Mouse (Mus musculus) forebrain, embryonic 16.5 days (tissue): ENCODE results near the gene Exosc7. TPM values are rescaled to one million over a fixed set of nuclear protein-coding genes. Genes with fewer than 3 reads are reported as not detected.

Experiments
- ATAC-seq: fragments of 200-750 bp; cut with Nextera tagmentation; 2 replicates; pipeline ENCODE4 v1.8.0; 2017; ENCODE audit warnings: mild to moderate bottlenecking, moderate library complexity
- H3K27ac ChIP-seq: fragments of 300-500 bp; sonication (generic); 2 replicates; pipeline ENCODE4 v1.5.1; 2014; ENCODE audit warnings: low read length, control low read depth
- H3K27me3 ChIP-seq: fragments of 300-500 bp; sonication (generic); replicated peaks from 2 replicates; pipeline ENCODE4 v1.6.1; 2014; ENCODE audit warnings: low read length; ENCODE audit not compliant: control insufficient read depth, insufficient read depth
- H3K36me3 ChIP-seq: fragments of 300-500 bp; sonication (generic); 2 replicates; pipeline ENCODE4 v1.6.1; 2014; ENCODE audit not compliant: control insufficient read depth, insufficient read depth
- H3K4me1 ChIP-seq: fragments of 300-500 bp; sonication (generic); replicated peaks from 2 replicates; pipeline ENCODE4 v1.6.1; 2014; ENCODE audit warnings: low read length; ENCODE audit not compliant: control insufficient read depth, insufficient read depth
- H3K4me2 ChIP-seq: fragments of 300-500 bp; sonication (generic); 2 replicates; pipeline ENCODE4 v1.6.1; 2014; ENCODE audit warnings: mild to moderate bottlenecking, low read length, control low read depth
- H3K4me3 ChIP-seq: fragments of 300-500 bp; sonication (generic); replicated peaks from 2 replicates; pipeline ENCODE4 v1.5.1; 2014; ENCODE audit warnings: mild to moderate bottlenecking, low read length, control low read depth
- H3K9ac ChIP-seq: fragments of 300-500 bp; sonication (generic); replicated peaks from 2 replicates; pipeline ENCODE4 v1.6.1; 2014; ENCODE audit warnings: low read depth, low read length, control low read depth
- H3K9me3 ChIP-seq: fragments of 300-500 bp; sonication (generic); 2 replicates; pipeline ENCODE4 v1.6.1; 2016; ENCODE audit warnings: low read length; ENCODE audit not compliant: control insufficient read depth
- WGBS: fragments of 180-500 bp; shearing (Covaris S2); extraction: QIAGEN DNeasy Blood & Tissue Kit; methylation state at CpG from one replicate; pipeline ENCODE4 v1.1.7; 2014; 5-methylcytosine and 5-hydroxymethylcytosine counted together
- polyA plus RNA-seq: library from polyadenylated mRNA; unstranded; fragments of >200 nt; fragmentation: Nextera tagmentation; extraction: Ambion mirVana; gene quantifications from 2 replicates; pipeline ENCODE4 v1.2.1, GENCODE M21; 2015

The Exosc7 gene
- polyA plus RNA-seq, 1 experiment from 2014 or later = 95.7 TPM

- H3K9ac ChIP-seq = no peak overlapping the region
- H3K4me1 ChIP-seq = no peaks in the 10 kb centered on the region
- H3K36me3 ChIP-seq = no peaks in the 10 kb centered on the region
- no peaks in the 10 kb centered on the region for H3K9me3 ChIP-seq
- WGBS = 13% methylated on average over 4 of the region's 4 CpGs
- ATAC-seq = no peak
- H3K27me3 ChIP-seq = no peaks in the 10 kb centered on the region
- H3K4me3 ChIP-seq = no peak overlapping the region
- no peak overlapping the region for H3K4me2 ChIP-seq
- H3K27ac ChIP-seq = no peak overlapping the region
Observed at GRCm38 (mm10) chr9:123174356-123174755, 61.3 kb downstream of the Exosc7 start.

- Histone ChIP-seq H3K4me1 (no peaks in the 10 kb centered on the region), H3K4me3 (no peak overlapping the region), H3K27ac (no peak overlapping the region), H3K36me3 (no peaks in the 10 kb centered on the region), H3K27me3 (no peaks in the 10 kb centered on the region), H3K9me3 (no peaks in the 10 kb centered on the region), H3K4me2 (no peak overlapping the region), H3K9ac (no peak overlapping the region)
- 85% methylated on average over 9 of the region's 9 CpGs for whole genome bisulfite sequencing
- ATAC-seq = no peak
Observed at GRCm38 (mm10) chr9:123177380-123178048, 64.5 kb downstream of the Exosc7 start.

- ATAC-seq = no peak
- Histone ChIP-seq H3K27me3 (no peaks in the 10 kb centered on the region), H3K27ac (no peak overlapping the region), H3K4me2 (no peak overlapping the region), H3K9ac (no peak overlapping the region), H3K4me1 (no peaks in the 10 kb centered on the region), H3K4me3 (no peak overlapping the region), H3K9me3 (no peaks in the 10 kb centered on the region), H3K36me3 (no peaks in the 10 kb centered on the region)
- 89% methylated on average over 6 of the region's 6 CpGs for WGBS
Observed at GRCm38 (mm10) chr9:123180003-123180402, 67.0 kb downstream of the Exosc7 start.

- Histone ChIP-seq H3K4me2 (no peak overlapping the region), H3K36me3 (no peaks in the 10 kb centered on the region), H3K27me3 (no peaks in the 10 kb centered on the region), H3K9ac (no peak overlapping the region), H3K4me1 (no peaks in the 10 kb centered on the region), H3K27ac (no peak overlapping the region), H3K4me3 (no peak overlapping the region), H3K9me3 (no peaks in the 10 kb centered on the region)
- 78% methylated on average over 8 of the region's 8 CpGs for WGBS
- no peak for ATAC-seq
Observed at GRCm38 (mm10) chr9:123183226-123183625, 70.2 kb downstream of the Exosc7 start.

- ATAC-seq = no peak
- no peak overlapping the region for H3K4me2 ChIP-seq
- H3K4me1 ChIP-seq = no peaks in the 10 kb centered on the region
- H3K36me3 ChIP-seq = no peaks in the 10 kb centered on the region
- H3K27me3 ChIP-seq = no peaks in the 10 kb centered on the region
- H3K9me3 ChIP-seq = no peaks in the 10 kb centered on the region
- no peak overlapping the region for H3K9ac ChIP-seq
- H3K27ac ChIP-seq = no peak overlapping the region
- H3K4me3 ChIP-seq = no peak overlapping the region
- WGBS = 75% methylated on average over 2 of the region's 2 CpGs
Observed at GRCm38 (mm10) chr9:123185546-123185945, 72.5 kb downstream of the Exosc7 start.

Other genes starting within 250 kb of the Exosc7 start
- gene Zfp445, start 247.2 kb upstream of the Exosc7 start, polyA plus RNA-seq = 132 and 142 TPM in 2 replicates
- 3.2 and 5.8 TPM in 2 replicates for gene Zkscan7, start 227.5 kb upstream of the Exosc7 start, polyA plus RNA-seq
- gene Zfp105, start 190.1 kb upstream of the Exosc7 start, polyA plus RNA-seq = 20.8 and 23.1 TPM in 2 replicates
- 32.9 and 34.0 TPM in 2 replicates for gene 1110059G10Rik, start 162.2 kb upstream of the Exosc7 start, polyA plus RNA-seq
- 26.1 and 26.8 TPM in 2 replicates for gene Kif15, start 162.2 kb upstream of the Exosc7 start, polyA plus RNA-seq
- 21.5 and 23.3 TPM in 2 replicates for gene Tmem42, start 91.9 kb upstream of the Exosc7 start, polyA plus RNA-seq
- gene Tgm4, start 78.5 kb upstream of the Exosc7 start, polyA plus RNA-seq = 0.35 and 0.73 TPM in 2 replicates
- gene Zdhhc3, start within 50 bp of the Exosc7 start, polyA plus RNA-seq = 82.1 and 90.0 TPM in 2 replicates
- gene Clec3b, start 37.7 kb downstream of the Exosc7 start, polyA plus RNA-seq = 0.35 and 0.76 TPM in 2 replicates
- 0.14 TPM in 2 replicates for gene Cdcp1, start 102.8 kb downstream of the Exosc7 start, polyA plus RNA-seq
- gene Tmem158, start 147.5 kb downstream of the Exosc7 start, polyA plus RNA-seq = 29.0 TPM in 2 replicates